Mouse (Mus musculus) adrenal gland, adult 18-20 months (tissue): Measurements from ENCODE around the gene Slc35a2. TPM values are rescaled to one million over a fixed set of nuclear protein-coding genes. Genes with fewer than 3 reads are reported as not detected.

Experiments
- DNase-seq, 2 experiments: peaks; one replicate each; pipeline ENCODE4 v3.0.0; 2021 to 2022; ENCODE audit warnings: low spot score in 2 of 2
- long read RNA-seq, 2 experiments: library from polyadenylated mRNA; stranded (forward); transcript quantifications; one replicate each; pipeline ENCODE4 v2.0.0; 2021
- total RNA-seq, 2 experiments: library from RNA; stranded (reverse); gene quantifications; 1 replicate in 1 of 2; 2 replicates in 1 of 2; pipeline ENCODE4 v1.2.3; 2021

Gene Slc35a2
- total RNA-seq = 10 to 100 TPM; 38.9 to 50.3 TPM
- long read RNA-seq, experiment 1, transcript Slc35a2-202 (4 exons, 3,094 nt) = major isoform, 17 of 28 reads
- long read RNA-seq, experiment 1, transcript Slc35a2-203 (5 exons, 1,527 nt) = minor isoform, 6 of 28 reads
- long read RNA-seq, experiment 1, partial matches to known transcripts = 0 of 28 reads
- long read RNA-seq, experiment 1, other reads (novel, unspliced or antisense) = 4 of 28 reads
- long read RNA-seq, experiment 2, transcript Slc35a2-203 (5 exons, 1,527 nt) = minor isoform, 12 of 56 reads
- long read RNA-seq, experiment 2, transcript Slc35a2-202 (4 exons, 3,094 nt) = major isoform, 31 of 56 reads
- long read RNA-seq, experiment 2, partial matches to known transcripts = 4 of 56 reads
- long read RNA-seq, experiment 2, other reads (novel, unspliced or antisense) = 7 of 56 reads

DNA sequence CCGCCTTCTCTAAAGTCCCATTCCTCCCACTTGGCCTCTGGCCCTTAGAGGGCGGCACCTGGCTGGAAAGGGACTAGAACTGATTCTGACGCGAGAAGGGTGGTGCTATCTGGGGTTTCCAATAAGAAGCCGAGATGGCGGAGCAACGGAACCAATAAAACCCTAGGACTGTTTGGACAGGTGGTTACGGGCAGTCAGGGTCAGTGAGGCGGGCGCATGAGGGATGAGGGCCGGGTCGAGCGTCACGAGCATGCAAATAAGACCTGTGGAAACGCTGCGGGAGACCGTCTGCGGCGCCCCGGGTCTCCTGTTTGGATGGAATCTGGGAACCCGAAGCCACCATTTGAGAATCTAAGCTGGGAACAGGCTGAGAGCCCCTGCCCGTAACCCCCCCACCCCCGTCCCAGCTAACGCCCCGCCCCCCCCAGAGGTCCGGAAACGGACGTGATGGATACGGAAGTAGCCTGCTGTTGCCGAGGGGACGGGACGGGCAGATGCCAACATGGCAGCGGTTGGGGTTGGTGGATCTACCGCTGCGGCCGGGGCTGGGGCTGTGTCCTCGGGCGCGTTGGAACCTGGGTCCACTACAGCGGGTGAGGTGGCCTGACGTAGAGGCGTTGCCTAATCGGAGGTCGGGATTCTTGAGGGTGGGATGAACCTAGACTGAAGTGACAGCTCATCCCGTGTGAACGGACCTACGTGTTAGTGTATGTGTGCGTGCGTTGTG lies at the start of gene Slc35a2:
Slc35a2 (plus strand) TSS at position 188 of the 727 bp plus-strand sequence.
- peak; percentile 59 to 68 for DNase-seq

DNA sequence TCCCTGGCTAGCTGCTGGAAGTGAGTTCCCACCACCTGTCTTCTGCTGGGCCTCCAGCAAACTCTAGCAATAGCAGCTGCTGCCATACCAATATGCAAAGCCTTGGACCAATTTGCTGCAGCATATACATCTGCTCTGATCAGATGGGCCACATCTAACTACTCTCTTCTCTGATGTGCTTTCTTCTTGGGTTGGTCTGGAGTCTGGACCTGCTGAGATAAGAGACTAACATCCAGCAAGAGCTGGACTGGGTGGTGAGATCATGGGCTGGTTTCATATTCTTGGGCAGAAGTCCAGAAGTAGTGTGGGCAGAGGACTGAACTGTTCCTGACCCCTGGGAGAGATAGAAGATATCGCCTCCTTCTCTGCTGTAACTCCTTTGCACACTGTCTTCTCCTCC lies 46.7 kb upstream of the Slc35a2 start:
- no peak for DNase-seq

- no peak for DNase-seq
Observed at GRCm38 (mm10) chrX:7840842-7841162, 43.0 kb upstream of the Slc35a2 start.

- peak; percentile 78 to 84 for DNase-seq
Observed at GRCm38 (mm10) chrX:7841163-7842162, 42.4 kb upstream of the Slc35a2 start, which contains the start of gene Otud5. Otud5 (plus strand) TSS chrX:7841364.

- DNase-seq = peak in 1 of 2 experiments; percentile 30
Observed at GRCm38 (mm10) chrX:7842318-7842717, 41.5 kb upstream of the Slc35a2 start.

GRCm38 (mm10) chrX:7847845-7848244 lies 36.0 kb upstream of the Slc35a2 start:
- no peak for DNase-seq

- DNase-seq = peak; percentile 20 to 41
Observed at GRCm38 (mm10) chrX:7854578-7854977, 29.2 kb upstream of the Slc35a2 start.

DNA sequence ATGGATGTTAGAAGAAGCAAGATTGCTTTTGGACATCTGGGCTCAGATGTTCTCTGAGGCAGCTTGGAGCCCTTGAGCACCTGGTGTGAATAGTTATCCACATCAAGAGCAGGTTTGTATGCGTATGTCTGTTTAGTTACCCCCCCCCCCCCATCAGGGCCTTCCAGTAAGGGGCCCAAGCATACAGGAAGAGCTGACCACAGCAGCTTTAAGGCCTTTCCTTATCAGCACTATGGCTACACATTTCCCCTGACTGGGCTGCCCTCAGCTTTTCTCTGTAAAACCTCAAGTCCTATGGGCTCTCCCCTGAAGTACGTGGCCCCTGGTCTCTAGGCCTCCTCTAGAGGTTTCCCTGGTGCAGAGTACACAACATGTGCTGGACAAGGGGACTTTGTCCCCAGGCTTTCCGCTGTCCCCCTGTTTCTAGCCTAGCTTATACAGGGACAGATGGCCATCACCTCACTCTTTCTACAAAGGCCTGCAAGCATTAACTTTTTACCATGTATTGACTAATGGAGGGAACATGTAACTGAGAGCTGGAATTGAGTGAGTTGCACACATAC lies 24.6 kb upstream of the Slc35a2 start:
- DNase-seq = no peak

GRCm38 (mm10) chrX:7863181-7863580 lies 20.6 kb upstream of the Slc35a2 start:
- no peak for DNase-seq

GRCm38 (mm10) chrX:7864551-7864950 lies 19.3 kb upstream of the Slc35a2 start:
- no peak for DNase-seq

GRCm38 (mm10) chrX:7865343-7865742 lies 18.5 kb upstream of the Slc35a2 start:
- DNase-seq = no peak

- DNase-seq = no peak
Observed at GRCm38 (mm10) chrX:7865786-7866185, 18.0 kb upstream of the Slc35a2 start.

DNA sequence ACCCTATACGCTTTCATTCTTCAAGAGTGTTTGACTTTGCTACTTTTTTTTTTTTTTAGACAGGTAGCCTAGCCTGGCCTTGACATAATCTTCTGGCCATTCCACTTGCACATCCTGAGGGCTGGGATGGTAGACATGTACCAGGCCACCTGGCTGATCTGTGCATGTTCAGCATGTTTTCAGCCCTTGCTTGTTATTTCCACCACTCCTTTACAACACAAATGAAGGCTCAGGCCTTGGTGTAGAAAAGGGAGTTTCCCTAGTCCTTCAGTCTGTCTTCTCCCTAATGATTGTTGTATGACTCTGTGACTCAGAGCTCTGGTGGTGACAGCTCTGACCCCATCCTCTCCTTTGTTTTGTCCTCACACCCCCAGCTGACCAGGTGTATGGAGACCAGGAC lies 16.7 kb upstream of the Slc35a2 start:
- no peak for DNase-seq

DNA sequence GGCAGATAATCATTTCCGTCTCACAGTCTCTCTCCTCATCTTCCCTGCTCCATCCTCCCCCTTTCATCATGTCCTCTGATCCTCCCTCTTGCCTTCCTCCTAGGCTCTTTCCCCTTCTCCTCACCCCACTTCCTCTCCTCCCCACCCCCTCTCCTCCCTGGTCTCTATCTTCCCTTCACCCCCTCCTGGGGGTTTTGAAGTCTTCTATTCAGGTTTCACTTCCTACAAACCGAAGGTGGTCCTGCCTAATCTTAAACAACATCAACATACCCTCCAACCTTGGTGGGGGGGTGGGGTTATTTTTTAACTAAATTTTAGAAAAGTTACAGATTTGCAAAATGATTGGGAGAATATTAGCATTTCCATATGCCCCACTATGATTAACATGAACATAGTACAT lies 15.3 kb upstream of the Slc35a2 start:
- no peak for DNase-seq

- no peak for DNase-seq
Observed at GRCm38 (mm10) chrX:7869826-7870225, 14.0 kb upstream of the Slc35a2 start.

- DNase-seq = peak; percentile 63 to 71
Observed at GRCm38 (mm10) chrX:7878007-7878419, 5.8 kb upstream of the Slc35a2 start, which contains the start of gene Pim2. Pim2 (plus strand) TSS chrX:7878262.

GRCm38 (mm10) chrX:7878495-7878894 lies 5.3 kb upstream of the Slc35a2 start:
- peak in 1 of 2 experiments; percentile 17 for DNase-seq

- peak in 1 of 2 experiments; percentile 32 for DNase-seq
Observed at GRCm38 (mm10) chrX:7879819-7880218, 4.0 kb upstream of the Slc35a2 start.

GRCm38 (mm10) chrX:7898211-7898610 lies 14.4 kb downstream of the Slc35a2 start:
- no peak for DNase-seq
